Mouse (Mus musculus) lung, postnatal 0 days (tissue): ENCODE data around the gene Mia2.

Experiments
- CTCF ChIP-seq: IDR thresholded peaks from 2 replicates; pipeline ENCODE4 v1.5.1; 2016; ENCODE audit warnings: antibody characterized with exemption, mild to moderate bottlenecking
- EP300 ChIP-seq: IDR thresholded peaks from 2 replicates; pipeline ENCODE4 v1.6.1; 2016; ENCODE audit warnings: antibody characterized with exemption, mild to moderate bottlenecking, control low read depth

- TF ChIP-seq CTCF, result no peak
- TF ChIP-seq EP300, result no peak
These were observed 121.7 kb downstream of the Mia2 start for GRCm38 (mm10) chr12:59217331-59217730.
